Mouse (Mus musculus) ES-E14 (cell line): Measurements from ENCODE around the gene Xrcc1. TPM values are rescaled to one million over a fixed set of nuclear protein-coding genes. Genes with fewer than 3 reads are reported as not detected.
A peak's percentile ranks its signal among the peaks of the same experiment; 100 is the strongest.

Source experiments
- DNase-seq: peaks from one replicate; pipeline ENCODE4 v3.0.0-alpha.2; 2013; ENCODE audit warnings: low read depth, low spot score
- H3K27ac ChIP-seq: 2 replicates; pipeline ENCODE4 v1.5.1; 2012; ENCODE audit warnings: low read depth, mild to moderate bottlenecking, low read length, moderate library complexity, mixed read lengths; ENCODE audit not compliant: poor library complexity, insufficient read depth, severe bottlenecking
- H3K36me3 ChIP-seq: 2 replicates; pipeline ENCODE4 v1.6.1; 2012; ENCODE audit warnings: mild to moderate bottlenecking, low read length, moderate library complexity, mixed read lengths; ENCODE audit not compliant: control insufficient read depth, poor library complexity, insufficient read depth, severe bottlenecking
- H3K4me1 ChIP-seq, 2 experiments: fragments of 150-350 bp in 1 of 2; sonication (generic) in 1 of 2; 2 replicates each; pipeline ENCODE4 v1.6.1; 2012; ENCODE audit warnings: low read length in 2 of 2, mild to moderate bottlenecking in 1 of 2, mixed read lengths in 1 of 2; ENCODE audit not compliant: control insufficient read depth in 2 of 2, insufficient read depth in 2 of 2, poor library complexity in 1 of 2
- H3K4me3 ChIP-seq, 2 experiments: fragments of 150-350 bp in 1 of 2; sonication (generic) in 1 of 2; 2 replicates each; pipeline ENCODE4 v1.5.1; 2012; ENCODE audit warnings: low read length in 2 of 2, low read depth in 1 of 2, mild to moderate bottlenecking in 1 of 2, mixed read lengths in 1 of 2; ENCODE audit not compliant: insufficient read depth in 1 of 2, poor library complexity in 1 of 2, severe bottlenecking in 1 of 2
- H3K9ac ChIP-seq: 2 replicates; pipeline ENCODE4 v1.6.1; 2012; ENCODE audit warnings: low read depth, mild to moderate bottlenecking, low read length, mixed read lengths; ENCODE audit not compliant: poor library complexity, insufficient read depth, severe bottlenecking
- H3K9me3 ChIP-seq: fragments of 150-350 bp; sonication (generic); 2 replicates; pipeline ENCODE4 v1.6.1; 2012; ENCODE audit warnings: low read depth, mild to moderate bottlenecking, low read length; ENCODE audit not compliant: control insufficient read depth, insufficient read depth
- CHD2 ChIP-seq: IDR thresholded peaks from 2 replicates; pipeline ENCODE4 v1.6.1; 2014; ENCODE audit warnings: mild to moderate bottlenecking, low read depth, low read length, inconsistent platforms
- HCFC1 ChIP-seq: IDR thresholded peaks from 2 replicates; pipeline ENCODE4 v1.6.1; 2012; ENCODE audit warnings: low read length, inconsistent platforms, borderline replicate concordance; ENCODE audit not compliant: insufficient read depth
- MAFK ChIP-seq: IDR thresholded peaks from 2 replicates; pipeline ENCODE4 v1.6.1; 2014; ENCODE audit warnings: mild to moderate bottlenecking, low read depth, low read length, inconsistent platforms; ENCODE audit not compliant: insufficient read depth
- ZC3H11A ChIP-seq: IDR thresholded peaks from 2 replicates; pipeline ENCODE4 v1.6.1; 2012; ENCODE audit warnings: low read depth, mild to moderate bottlenecking, inconsistent platforms, low read length, borderline replicate concordance
- ZNF384 ChIP-seq: IDR thresholded peaks from 2 replicates; pipeline ENCODE4 v1.6.1; 2012; ENCODE audit warnings: low read depth, low read length, inconsistent platforms
- in situ Hi-C, 2 experiments: fragments of 600-800 bp; cut with MboI; formaldehyde crosslinking; loops; one replicate each; pipeline ENCODE4 v1.15.1; 2025; ENCODE audit warnings: low sequenced_read_pairs in 2 of 2, inconsistent platforms in 1 of 2; ENCODE audit not compliant: unreplicated experiment in 2 of 2
- total RNA-seq: library from RNA; depleted of rRNA; stranded (reverse); fragments of 300-350 nt; gene quantifications from 2 replicates; pipeline ENCODE4 v1.2.3, GENCODE M21; 2012

Xrcc1 gene
- total RNA-seq, 1 experiment = 69.7 TPM

- Histone ChIP-seq H3K4me3 (no peak overlapping the region), H3K36me3 (no peaks in the 10 kb centered on the region; the same call in 1 of the 2 replicates), H3K4me1 (peaks cover 0 to 6% of the 10 kb centered on the region in 2 experiments; a peak in 1 of 4 replicates), H3K27ac (no peak overlapping the region), H3K9ac (no peak overlapping the region), H3K9me3 (no peaks in the 10 kb centered on the region)
- in situ Hi-C loops = loop anchor here in 1 of 2 experiments (25.0 kb wide), 1 partner anchor 356 kb away; the partner anchor contains the start of gene Rabac1
- no peak for TF ChIP-seq HCFC1
- TF ChIP-seq CHD2 = no peak
- no peak for TF ChIP-seq ZNF384
- no peak for TF ChIP-seq ZC3H11A
- no peak for TF ChIP-seq MAFK
- no peak for DNase-seq
These were observed 60.0 kb downstream of the Xrcc1 start for GRCm38 (mm10) chr7:24606046-24606445.

GRCm38 (mm10) chr7:24608017-24608416 lies 61.9 kb downstream of the Xrcc1 start:
- no peak overlapping the region for H3K9ac ChIP-seq
- DNase-seq = no peak
- no peaks in the 10 kb centered on the region; the same call in 1 of the 2 replicates for H3K36me3 ChIP-seq
- H3K9me3 ChIP-seq = no peaks in the 10 kb centered on the region
- no peak overlapping the region for H3K4me3 ChIP-seq
- in situ Hi-C loops = loop anchor here in 1 of 2 experiments (25.0 kb wide), 1 partner anchor 354 kb away; the partner anchor contains the start of gene Rabac1
- TF ChIP-seq HCFC1 (peak; percentile 97), ZC3H11A (no peak)
- H3K4me1 ChIP-seq = peaks cover 0 to 11% of the 10 kb centered on the region in 2 experiments; a peak in 2 of 4 replicates
- H3K27ac ChIP-seq = no peak overlapping the region

GRCm38 (mm10) chr7:24608561-24608960 lies 62.5 kb downstream of the Xrcc1 start:
- no peaks in the 10 kb centered on the region; the same call in 1 of the 2 replicates for H3K36me3 ChIP-seq
- in situ Hi-C loops = loop anchor here in 1 of 2 experiments (25.0 kb wide), 1 partner anchor 354 kb away; the partner anchor contains the start of gene Rabac1
- no peaks in the 10 kb centered on the region for H3K9me3 ChIP-seq
- no peak overlapping the region for H3K4me3 ChIP-seq
- H3K9ac ChIP-seq = no peak overlapping the region
- H3K4me1 ChIP-seq = peaks cover 0 to 12% of the 10 kb centered on the region in 2 experiments; a peak in 2 of 4 replicates
- no peak for TF ChIP-seq CHD2
- no peak for TF ChIP-seq HCFC1
- no peak for TF ChIP-seq MAFK
- TF ChIP-seq ZC3H11A = no peak
- no peak for TF ChIP-seq ZNF384
- no peak overlapping the region for H3K27ac ChIP-seq
- no peak for DNase-seq

- no peak for DNase-seq
- 0 out of 2 replicates have a peak, but pooled peaks have one; percentile 30 for TF ChIP-seq MAFK
- TF ChIP-seq ZNF384 = no peak
- Histone ChIP-seq H3K9me3 (no peaks in the 10 kb centered on the region), H3K36me3 (no peaks in the 10 kb centered on the region; the same call in 1 of the 2 replicates), H3K27ac (no peak within 1 kb of the TSS), H3K9ac (peak within 1 kb of the TSS; percentile 10), H3K4me1 (peaks cover 0 to 12% of the 10 kb centered on the region in 2 experiments; a peak in 2 of 4 replicates), H3K4me3 (peak within 1 kb of the TSS; percentile 45 to 68)
- in situ Hi-C loops = loop anchor here in 1 of 2 experiments (25.0 kb wide), 1 partner anchor 352 kb away; the partner anchor contains the start of gene Rabac1
These were observed 64.2 kb downstream of the Xrcc1 start, which contains the start of gene Phldb3 for GRCm38 (mm10) chr7:24610144-24610878. Phldb3 (plus strand) TSS chr7:24610763.
